Comparison of ENCODE assay signal across 30 mouse cellular contexts in genomic region chr7:67749441-67750239, GRCm38 (mm10). TPM values are rescaled to one million over a fixed set of nuclear protein-coding genes. Genes with fewer than 3 reads are reported as not detected.
DNase-seq lines count a peak whose midpoint lies in the region; ATAC-seq lines count a peak whose summit lies in the region.
"Had no signal": no experiment of that assay in that cellular context is flagged by ENCODE, and none has a peak within 500 bp of the region (broad histone marks: within the 10 kb centered on the region; RNA-seq: fewer than 3 reads in every experiment).

No protein-coding gene starts in this region.

- no peaks in the 10 kb centered on the region; the same call in 1 of the 2 replicates for H3K4me1 ChIP-seq in forebrain, embryonic 14.5 days (ENCODE audit: control insufficient read depth, insufficient read depth, low read length)
- H3K4me1 ChIP-seq in forebrain, embryonic 11.5 days (replicated peaks; ENCODE audit: control insufficient read depth, insufficient read depth, low read length), result no peaks in the 10 kb centered on the region
- H3K4me1 ChIP-seq in hindbrain, embryonic 13.5 days (replicated peaks), result peaks cover 22% of the 10 kb centered on the region
- no peaks in the 10 kb centered on the region for H3K4me1 ChIP-seq in hindbrain, embryonic 14.5 days (replicated peaks; ENCODE audit: control insufficient read depth, insufficient read depth, low read length)
- no peaks in the 10 kb centered on the region for H3K4me1 ChIP-seq in midbrain, embryonic 11.5 days (ENCODE audit: control insufficient read depth, insufficient read depth, low read length)
- no peaks in the 10 kb centered on the region for H3K4me1 ChIP-seq in midbrain, embryonic 16.5 days (ENCODE audit: control insufficient read depth, insufficient read depth, low read length)
- H3K4me1 ChIP-seq in neural tube, embryonic 15.5 days, result peaks cover 6% of the 10 kb centered on the region
- H3K4me1 ChIP-seq: liver, embryonic 12.5 days had no signal

- H3K9ac ChIP-seq in forebrain, embryonic 14.5 days (ENCODE audit: low read length), result no peak overlapping the region
- H3K9ac ChIP-seq in forebrain, embryonic 11.5 days (ENCODE audit: low read length), result no peak overlapping the region
- 0 out of 2 replicates have a peak overlapping the region, but pooled peaks have one; percentile 35 for H3K9ac ChIP-seq in hindbrain, embryonic 13.5 days
- H3K9ac ChIP-seq in hindbrain, embryonic 14.5 days, result no peak overlapping the region
- no peak overlapping the region for H3K9ac ChIP-seq in midbrain, embryonic 11.5 days (ENCODE audit: low read length)
- H3K9ac ChIP-seq in midbrain, embryonic 16.5 days (ENCODE audit: low read depth, low read length), result no peak overlapping the region
- no peak overlapping the region for H3K9ac ChIP-seq in neural tube, embryonic 15.5 days (replicated peaks)
- H3K9ac ChIP-seq: embryonic facial prominence, embryonic 15.5 days; heart, embryonic 13.5 days; limb, embryonic 12.5 days; liver, embryonic 12.5 days; neural tube, embryonic 12.5 days; stomach, embryonic 15.5 days had no signal

- ATAC-seq in forebrain, embryonic 14.5 days, result no peak
- no peak for ATAC-seq in forebrain, embryonic 11.5 days (replicated peaks; ENCODE audit: low FRiP score)
- ATAC-seq in hindbrain, embryonic 13.5 days (ENCODE audit: low FRiP score), result no peak
- ATAC-seq in hindbrain, embryonic 14.5 days (ENCODE audit: low FRiP score), result no peak
- ATAC-seq in midbrain, embryonic 11.5 days (ENCODE audit: low FRiP score), result no peak
- ATAC-seq in midbrain, embryonic 16.5 days, result no peak
- ATAC-seq in neural tube, embryonic 15.5 days (ENCODE audit: low FRiP score), result peak; percentile 24; the same call in 1 of the 2 replicates
- ATAC-seq: CD4-positive, CD25-positive, alpha-beta regulatory T cell, adult 4 months; intestine, postnatal 0 days; liver, embryonic 12.5 days; Patski had no signal

- 80% methylated on average over 4 of the region's 4 CpGs for WGBS in forebrain, embryonic 14.5 days
- WGBS in forebrain, embryonic 11.5 days, result 87% methylated on average over 4 of the region's 4 CpGs
- WGBS in hindbrain, embryonic 13.5 days, result 58% methylated on average over 4 of the region's 4 CpGs
- 75% methylated on average over 4 of the region's 4 CpGs for WGBS in hindbrain, embryonic 14.5 days
- 92% methylated on average over 4 of the region's 4 CpGs for WGBS in midbrain, embryonic 11.5 days
- WGBS in midbrain, embryonic 16.5 days, result 73% methylated on average over 4 of the region's 4 CpGs
- WGBS in neural tube, embryonic 15.5 days, result 50% methylated on average over 4 of the region's 4 CpGs

- no peak overlapping the region for H3K4me2 ChIP-seq in forebrain, embryonic 14.5 days (ENCODE audit: low read length)
- no peak overlapping the region for H3K4me2 ChIP-seq in forebrain, embryonic 11.5 days (ENCODE audit: low read depth, low read length, severe bottlenecking)
- no peak overlapping the region for H3K4me2 ChIP-seq in hindbrain, embryonic 13.5 days
- H3K4me2 ChIP-seq in hindbrain, embryonic 14.5 days (replicated peaks), result no peak overlapping the region
- H3K4me2 ChIP-seq in midbrain, embryonic 11.5 days, result no peak overlapping the region
- no peak overlapping the region for H3K4me2 ChIP-seq in midbrain, embryonic 16.5 days (ENCODE audit: low read length)
- no peak overlapping the region for H3K4me2 ChIP-seq in neural tube, embryonic 15.5 days
- H3K4me2 ChIP-seq: embryonic facial prominence, embryonic 15.5 days; heart, embryonic 13.5 days; limb, embryonic 12.5 days; liver, embryonic 12.5 days; neural tube, embryonic 12.5 days; stomach, embryonic 15.5 days had no signal

- H3K9me3 ChIP-seq in forebrain, embryonic 14.5 days (replicated peaks; ENCODE audit: control insufficient read depth, low read length), result no peaks in the 10 kb centered on the region
- no peaks in the 10 kb centered on the region for H3K9me3 ChIP-seq in forebrain, embryonic 11.5 days (ENCODE audit: control insufficient read depth, low read length)
- H3K9me3 ChIP-seq in hindbrain, embryonic 13.5 days, result no peaks in the 10 kb centered on the region
- no peaks in the 10 kb centered on the region for H3K9me3 ChIP-seq in hindbrain, embryonic 14.5 days (ENCODE audit: control insufficient read depth, low read length)
- H3K9me3 ChIP-seq in midbrain, embryonic 11.5 days (ENCODE audit: control insufficient read depth, low read length), result no peaks in the 10 kb centered on the region
- no peaks in the 10 kb centered on the region for H3K9me3 ChIP-seq in midbrain, embryonic 16.5 days (replicated peaks; ENCODE audit: control insufficient read depth, low read length, poor library complexity, severe bottlenecking)
- H3K9me3 ChIP-seq in neural tube, embryonic 15.5 days (replicated peaks), result no peaks in the 10 kb centered on the region
- H3K9me3 ChIP-seq: embryonic facial prominence, embryonic 15.5 days; heart, embryonic 13.5 days; limb, embryonic 12.5 days; liver, embryonic 12.5 days; midbrain, embryonic 10.5 days; neural tube, embryonic 12.5 days; stomach, embryonic 15.5 days had no signal

- H3K36me3 ChIP-seq in forebrain, embryonic 14.5 days (ENCODE audit: control insufficient read depth, insufficient read depth, low read length), result no peaks in the 10 kb centered on the region
- no peaks in the 10 kb centered on the region for H3K36me3 ChIP-seq in forebrain, embryonic 11.5 days (ENCODE audit: control insufficient read depth, insufficient read depth, low read length)
- H3K36me3 ChIP-seq in hindbrain, embryonic 13.5 days, result peaks cover 2% of the 10 kb centered on the region; the same call in 1 of the 2 replicates
- H3K36me3 ChIP-seq in hindbrain, embryonic 14.5 days (replicated peaks; ENCODE audit: control insufficient read depth, insufficient read depth), result no peaks in the 10 kb centered on the region
- H3K36me3 ChIP-seq in midbrain, embryonic 11.5 days (ENCODE audit: control insufficient read depth, insufficient read depth, low read length), result no peaks in the 10 kb centered on the region
- no peaks in the 10 kb centered on the region for H3K36me3 ChIP-seq in midbrain, embryonic 16.5 days (ENCODE audit: control insufficient read depth, insufficient read depth, low read length)
- no peaks in the 10 kb centered on the region for H3K36me3 ChIP-seq in neural tube, embryonic 15.5 days
- H3K36me3 ChIP-seq: embryonic facial prominence, embryonic 15.5 days; limb, embryonic 12.5 days; liver, embryonic 12.5 days; midbrain, embryonic 10.5 days; neural tube, embryonic 12.5 days; stomach, embryonic 15.5 days had no signal

- peak; percentile 33 for DNase-seq in forebrain, embryonic 14.5 days (ENCODE audit: low spot score)
- no peak for DNase-seq in forebrain, embryonic 11.5 days (ENCODE audit: low spot score)
- no peak for DNase-seq in hindbrain, embryonic 14.5 days (ENCODE audit: low spot score)
- peak; percentile 80 for DNase-seq in midbrain, embryonic 11.5 days (ENCODE audit: low spot score, missing footprints)
- DNase-seq in right cerebral cortex, adult 18-20 months, result no peak
- DNase-seq: adrenal gland, adult 8-10 months; cerebellum, adult 18-20 months; cerebellum, postnatal 36 days; embryo, embryonic 11 days; gastrocnemius, postnatal 10 days; kidney, postnatal 25 days; lung, adult 18-20 months; lung, postnatal 10 days; right cerebral cortex, postnatal 4 days; thymus, adult 18-20 months; thymus, postnatal 36 days had no signal

- H3K27me3 ChIP-seq in forebrain, embryonic 14.5 days (replicated peaks; ENCODE audit: control insufficient read depth, insufficient read depth, low read length), result no peaks in the 10 kb centered on the region
- no peaks in the 10 kb centered on the region for H3K27me3 ChIP-seq in forebrain, embryonic 11.5 days (ENCODE audit: control insufficient read depth, insufficient read depth, low read length)
- no peaks in the 10 kb centered on the region for H3K27me3 ChIP-seq in hindbrain, embryonic 13.5 days
- H3K27me3 ChIP-seq in hindbrain, embryonic 14.5 days (ENCODE audit: control insufficient read depth, insufficient read depth, low read length), result no peaks in the 10 kb centered on the region
- H3K27me3 ChIP-seq in midbrain, embryonic 11.5 days (ENCODE audit: control insufficient read depth, insufficient read depth, low read length), result no peaks in the 10 kb centered on the region
- no peaks in the 10 kb centered on the region for H3K27me3 ChIP-seq in midbrain, embryonic 16.5 days (ENCODE audit: control insufficient read depth, insufficient read depth, low read depth, low read length)
- no peaks in the 10 kb centered on the region for H3K27me3 ChIP-seq in neural tube, embryonic 15.5 days (replicated peaks)
- H3K27me3 ChIP-seq: embryonic facial prominence, embryonic 15.5 days; heart, embryonic 13.5 days; limb, embryonic 12.5 days; neural tube, embryonic 12.5 days; Patski; stomach, embryonic 15.5 days had no signal

- H3K4me3 ChIP-seq in forebrain, embryonic 14.5 days (ENCODE audit: low read depth, low read length), result no peak overlapping the region
- no peak overlapping the region for H3K4me3 ChIP-seq in forebrain, embryonic 11.5 days (ENCODE audit: low read depth, low read length)
- H3K4me3 ChIP-seq in hindbrain, embryonic 13.5 days, result no peak overlapping the region
- no peak overlapping the region for H3K4me3 ChIP-seq in hindbrain, embryonic 14.5 days (replicated peaks; ENCODE audit: low read length)
- no peak overlapping the region for H3K4me3 ChIP-seq in midbrain, embryonic 11.5 days (ENCODE audit: low read depth, low read length)
- H3K4me3 ChIP-seq in midbrain, embryonic 16.5 days (ENCODE audit: low read depth, low read length), result no peak overlapping the region
- no peak overlapping the region for H3K4me3 ChIP-seq in neural tube, embryonic 15.5 days (replicated peaks)
- H3K4me3 ChIP-seq: embryonic facial prominence, embryonic 15.5 days; heart, adult 2 months; heart, embryonic 13.5 days; limb, embryonic 12.5 days; liver, embryonic 12.5 days; midbrain, embryonic 10.5 days; neural tube, embryonic 12.5 days; stomach, embryonic 15.5 days had no signal

- H3K27ac ChIP-seq in forebrain, embryonic 14.5 days (ENCODE audit: low read depth, low read length), result no peak overlapping the region
- no peak overlapping the region for H3K27ac ChIP-seq in forebrain, embryonic 11.5 days (ENCODE audit: low read depth, low read length)
- H3K27ac ChIP-seq in hindbrain, embryonic 13.5 days, result no peak overlapping the region
- H3K27ac ChIP-seq in hindbrain, embryonic 14.5 days, result no peak overlapping the region
- H3K27ac ChIP-seq in midbrain, embryonic 11.5 days (ENCODE audit: low read depth, low read length), result no peak overlapping the region
- H3K27ac ChIP-seq in midbrain, embryonic 16.5 days (ENCODE audit: low read length), result no peak overlapping the region
- H3K27ac ChIP-seq in neural tube, embryonic 15.5 days (replicated peaks), result 0 out of 2 replicates have a peak overlapping the region, but pooled peaks have one; percentile 28
- H3K27ac ChIP-seq: embryonic facial prominence, embryonic 15.5 days; heart, adult 2 months; heart, embryonic 13.5 days; limb, embryonic 12.5 days; liver, embryonic 12.5 days; midbrain, embryonic 10.5 days; neural tube, embryonic 12.5 days; stomach, embryonic 15.5 days had no signal

RNA-seq across cellular contexts. Expression of gene Synm, which starts 9.9 kb away (rescaled TPM):
- polyA plus RNA-seq in forebrain, embryonic 14.5 days (2014; fragmentation: Nextera tagmentation; extraction: Ambion mirVana), result 1.4 and 2.2 TPM in 2 replicates
- 1.1 and 1.3 TPM in 2 replicates for polyA plus RNA-seq in forebrain, embryonic 11.5 days (2014; fragmentation: Nextera tagmentation; extraction: Ambion mirVana)
- polyA plus RNA-seq in hindbrain, embryonic 13.5 days (2015; fragmentation: Nextera tagmentation; extraction: Ambion mirVana), result 5.2 and 7.0 TPM in 2 replicates
- 3.7 and 4.4 TPM in 2 replicates for polyA plus RNA-seq in hindbrain, embryonic 14.5 days (2014; fragmentation: Nextera tagmentation; extraction: Ambion mirVana)
- polyA plus RNA-seq in midbrain, embryonic 11.5 days (2014; fragmentation: Nextera tagmentation; extraction: Ambion mirVana), result 0.91 and 1.3 TPM in 2 replicates
- 4.6 and 5.1 TPM in 2 replicates for polyA plus RNA-seq in midbrain, embryonic 16.5 days (2015; fragmentation: Nextera tagmentation; extraction: Ambion mirVana)
- polyA plus RNA-seq in neural tube, embryonic 15.5 days (2015; fragmentation: Nextera tagmentation; extraction: Ambion mirVana), result 10.0 and 10.5 TPM in 2 replicates
- polyA plus RNA-seq: CD4-positive, CD25-positive, alpha-beta regulatory T cell, adult 4 months had no signal

Comparison
In these comparisons a context has a peak if more than half of its experiments do, and no peak if none do; other contexts are left out.
1. DNase-seq: peak in forebrain, embryonic 14.5 days (single experiment) and midbrain, embryonic 11.5 days (single experiment); none in forebrain, embryonic 11.5 days (single experiment), hindbrain, embryonic 14.5 days (single experiment) and right cerebral cortex, adult 18-20 months (single experiment).